Mouse (Mus musculus) stomach, postnatal 0 days (tissue): ENCODE measurements around the gene Galnt10.

Experiments used
- CTCF ChIP-seq: IDR thresholded peaks from 2 replicates; pipeline ENCODE4 v1.5.1; 2016; ENCODE audit warnings: antibody characterized with exemption, low read depth, mild to moderate bottlenecking, moderate library complexity
- EP300 ChIP-seq: optimal IDR thresholded peaks from 2 replicates; pipeline ENCODE3; 2016; ENCODE audit warnings: antibody characterized with exemption

DNA sequence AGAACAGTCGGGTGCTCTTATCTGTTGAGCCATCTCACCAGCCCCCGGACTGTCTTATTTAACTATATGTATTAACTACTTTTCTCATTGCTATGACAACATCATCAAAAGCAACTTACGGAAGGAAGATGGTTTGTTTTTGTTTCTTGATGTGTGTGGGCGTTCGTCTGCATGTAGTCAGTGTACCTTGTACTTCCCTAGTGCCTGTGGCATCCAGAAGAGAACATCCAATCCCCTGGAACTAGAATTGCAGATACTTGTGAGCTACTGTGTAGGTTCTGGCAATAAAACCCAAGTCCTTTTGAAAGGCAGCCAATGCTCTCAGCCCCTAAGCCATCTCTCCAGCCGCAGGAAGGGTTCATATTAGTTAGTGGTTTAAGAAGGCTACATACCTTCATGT, 72.8 kb downstream of the Galnt10 start:
- no peak for TF ChIP-seq CTCF
- no peak for TF ChIP-seq EP300
